In genomic region chr15:31315630-31316231, GRCm38 (mm10) we compare ENCODE assay signal across 8 mouse cellular contexts. TPM values are rescaled to one million over a fixed set of nuclear protein-coding genes. Genes with fewer than 3 reads are reported as not detected.
DNase-seq lines count a peak whose midpoint lies in the region; ATAC-seq and TF ChIP-seq lines count a peak whose summit lies in the region.

No protein-coding gene starts in this region.

- H3K4me2 ChIP-seq in forebrain, embryonic 16.5 days (ENCODE audit: low read length) = no peak overlapping the region
- no peak overlapping the region for H3K4me2 ChIP-seq in lung, embryonic 14.5 days

- TF ChIP-seq CTCF in ES-Bruce4 (IDR thresholded peaks at IDR 0.05; ENCODE audit: low read depth, low read length) = peak; percentile 57
- peak; percentile 87 for TF ChIP-seq CTCF in lung, embryonic 14.5 days (IDR thresholded peaks at IDR 0.05; ENCODE audit: low read depth)

- H3K9me3 ChIP-seq in ES-Bruce4 (replicated peaks; ENCODE audit: control insufficient read depth, insufficient read depth, low read length, poor library complexity, severe bottlenecking) = no peaks in the 10 kb centered on the region
- no peaks in the 10 kb centered on the region for H3K9me3 ChIP-seq in forebrain, embryonic 16.5 days (ENCODE audit: control insufficient read depth, low read length)
- H3K9me3 ChIP-seq in lung, embryonic 14.5 days (ENCODE audit: low read depth, low read length) = no peaks in the 10 kb centered on the region

- peaks cover 2% of the 10 kb centered on the region for H3K4me1 ChIP-seq in ES-Bruce4 (ENCODE audit: control insufficient read depth, insufficient read depth, low read length)
- peaks cover 16% of the 10 kb centered on the region for H3K4me1 ChIP-seq in forebrain, embryonic 16.5 days (replicated peaks; ENCODE audit: control insufficient read depth, insufficient read depth, low read length)
- no peaks in the 10 kb centered on the region for H3K4me1 ChIP-seq in lung, embryonic 14.5 days (ENCODE audit: insufficient read depth)

- TF ChIP-seq EP300 in ES-Bruce4 (IDR thresholded peaks at IDR 0.05; ENCODE audit: insufficient read depth, low read depth, low read length) = no peak

- H3K27me3 ChIP-seq in ES-Bruce4 (ENCODE audit: control insufficient read depth, insufficient read depth, low read length, poor library complexity, severe bottlenecking) = no peaks in the 10 kb centered on the region
- H3K27me3 ChIP-seq in forebrain, embryonic 16.5 days (replicated peaks; ENCODE audit: control insufficient read depth, insufficient read depth, low read length) = no peaks in the 10 kb centered on the region
- no peaks in the 10 kb centered on the region for H3K27me3 ChIP-seq in lung, embryonic 14.5 days (ENCODE audit: insufficient read depth, low read length)

- peak; percentile 65 for ATAC-seq in cerebellum, adult (ENCODE audit: insufficient number of reproducible peaks, low FRiP score, low TSS enrichment)
- ATAC-seq in forebrain, embryonic 16.5 days = peak; percentile 90
- ATAC-seq in lung, embryonic 14.5 days (ENCODE audit: insufficient read depth) = peak; percentile 84; the same call in 1 of the 2 replicates

- intact Hi-C loops in heart, postnatal 25 days (cut with DNase I) = loop anchor here (1.0 to 2.0 kb wide), 5 partner anchors 49 to 271 kb away; no protein-coding TSS in a partner anchor

- 4% methylated on average over 5 of the region's 5 CpGs for WGBS in forebrain, embryonic 16.5 days
- 6% methylated on average over 5 of the region's 5 CpGs for WGBS in lung, embryonic 14.5 days

- no peak overlapping the region for H3K27ac ChIP-seq in ES-Bruce4 (ENCODE audit: insufficient read depth, low read length)
- H3K27ac ChIP-seq in forebrain, embryonic 16.5 days (ENCODE audit: low read length) = no peak overlapping the region
- no peak overlapping the region for H3K27ac ChIP-seq in lung, embryonic 14.5 days (ENCODE audit: low read depth)

- H3K36me3 ChIP-seq in ES-Bruce4 (ENCODE audit: control insufficient read depth, insufficient read depth, low read length, poor library complexity, severe bottlenecking) = no peaks in the 10 kb centered on the region
- no peaks in the 10 kb centered on the region for H3K36me3 ChIP-seq in forebrain, embryonic 16.5 days (ENCODE audit: control insufficient read depth, insufficient read depth)
- H3K36me3 ChIP-seq in lung, embryonic 14.5 days (ENCODE audit: insufficient read depth) = no peaks in the 10 kb centered on the region

- DNase-seq in heart, postnatal 25 days (ENCODE audit: low spot score) = peak; percentile 47
- peak; percentile 90 for DNase-seq in layer of hippocampus, adult 11-12 months (ENCODE audit: low spot score)
- peak; percentile 95 for DNase-seq in lung, embryonic 14.5 days
- peak; percentile 74 for DNase-seq in ovary, postnatal 10 days (ENCODE audit: low spot score)
- peak; percentile 61 for DNase-seq in thymus, postnatal 25 days

- no peak overlapping the region for H3K9ac ChIP-seq in ES-Bruce4 (ENCODE audit: low read depth, poor library complexity, severe bottlenecking)
- no peak overlapping the region for H3K9ac ChIP-seq in forebrain, embryonic 16.5 days (replicated peaks; ENCODE audit: low read depth, low read length)
- no peak overlapping the region for H3K9ac ChIP-seq in lung, embryonic 14.5 days

- no peak for TF ChIP-seq POLR2A in ES-Bruce4 (IDR thresholded peaks at IDR 0.05; ENCODE audit: insufficient read depth, low read length)

- no peak overlapping the region for H3K4me3 ChIP-seq in ES-Bruce4 (ENCODE audit: low read depth, low read length)
- H3K4me3 ChIP-seq in forebrain, embryonic 16.5 days (replicated peaks; ENCODE audit: low read length) = no peak overlapping the region
- H3K4me3 ChIP-seq in lung, embryonic 14.5 days (ENCODE audit: low read depth, low read length) = no peak overlapping the region

RNA-seq across cellular contexts. Expression of gene Ankrd33b, which starts 51.8 kb away (rescaled TPM):
- 1.4 and 1.6 TPM in 2 replicates for polyA plus RNA-seq in ES-Bruce4 (2011; ENCODE audit: insufficient read depth, insufficient read length, low read depth, missing spikeins)
- polyA plus RNA-seq in forebrain, embryonic 16.5 days (2015; fragmentation: Nextera tagmentation; extraction: Ambion mirVana) = 0.39 and 0.53 TPM in 2 replicates
- 10 to 100 TPM; 22.6 to 23.2 TPM for total RNA-seq in heart, postnatal 25 days (2021)
- polyA plus RNA-seq in lung, embryonic 14.5 days (2014; fragmentation: Nextera tagmentation; extraction: Ambion mirVana) = 3.0 and 3.7 TPM in 2 replicates
